Mouse (Mus musculus) intestine, postnatal 0 days (tissue): ENCODE results near the gene Defb45. TPM values are rescaled to one million over a fixed set of nuclear protein-coding genes. Genes with fewer than 3 reads are reported as not detected.

Source experiments
- ATAC-seq: fragments of 200-750 bp; cut with Nextera tagmentation; 2 replicates; pipeline ENCODE4 v1.8.0; 2017; ENCODE audit warnings: mild to moderate bottlenecking, moderate TSS enrichment, moderate library complexity
- H3K27ac ChIP-seq: fragments of 300-500 bp; sonication (generic); 2 replicates; pipeline ENCODE4 v1.5.1; 2014; ENCODE audit warnings: mild to moderate bottlenecking, low read depth, low read length, moderate library complexity
- H3K27me3 ChIP-seq: fragments of 300-500 bp; sonication (generic); replicated peaks from 2 replicates; pipeline ENCODE4 v1.6.1; 2014; ENCODE audit warnings: low read length, mixed read lengths; ENCODE audit not compliant: control insufficient read depth, insufficient read depth
- H3K36me3 ChIP-seq: fragments of 300-500 bp; sonication (generic); 2 replicates; pipeline ENCODE4 v1.6.1; 2014; ENCODE audit warnings: mild to moderate bottlenecking, moderate library complexity; ENCODE audit not compliant: control insufficient read depth, insufficient read depth
- H3K4me1 ChIP-seq: fragments of 300-500 bp; sonication (generic); replicated peaks from 2 replicates; pipeline ENCODE4 v1.6.1; 2014; ENCODE audit warnings: antibody characterized with exemption, low read length, mixed read lengths; ENCODE audit not compliant: control insufficient read depth, insufficient read depth
- H3K4me2 ChIP-seq: fragments of 300-500 bp; sonication (generic); replicated peaks from 2 replicates; pipeline ENCODE4 v1.6.1; 2014; ENCODE audit warnings: low read depth, mild to moderate bottlenecking, moderate library complexity
- H3K4me3 ChIP-seq: fragments of 300-500 bp; sonication (generic); 2 replicates; pipeline ENCODE4 v1.5.1; 2014; ENCODE audit warnings: low read depth, low read length
- H3K9ac ChIP-seq: fragments of 300-500 bp; sonication (generic); 2 replicates; pipeline ENCODE4 v1.6.1; 2014; ENCODE audit warnings: mild to moderate bottlenecking, low read depth, low read length
- H3K9me3 ChIP-seq: fragments of 300-500 bp; sonication (generic); 2 replicates; pipeline ENCODE4 v1.6.1; 2016; ENCODE audit warnings: mixed run types; ENCODE audit not compliant: control insufficient read depth
- CTCF ChIP-seq: sonication (generic); IDR thresholded peaks from 2 replicates; pipeline ENCODE4 v1.5.1; 2016; ENCODE audit warnings: low read depth, mild to moderate bottlenecking, control low read depth, antibody characterized with exemption, moderate library complexity
- WGBS: fragments of 180-500 bp; shearing (Covaris S2); extraction: QIAGEN DNeasy Blood & Tissue Kit; methylation state at CpG from one replicate; pipeline ENCODE4 v1.1.7; 2014; 5-methylcytosine and 5-hydroxymethylcytosine counted together
- polyA plus RNA-seq: library from polyadenylated mRNA; unstranded; fragments of >200 nt; fragmentation: Nextera tagmentation; extraction: Ambion mirVana; gene quantifications from 2 replicates; pipeline ENCODE4 v1.2.1, GENCODE M21; 2015

The Defb45 gene
- polyA plus RNA-seq, 1 experiment from 2014 or later, result not detected

DNA sequence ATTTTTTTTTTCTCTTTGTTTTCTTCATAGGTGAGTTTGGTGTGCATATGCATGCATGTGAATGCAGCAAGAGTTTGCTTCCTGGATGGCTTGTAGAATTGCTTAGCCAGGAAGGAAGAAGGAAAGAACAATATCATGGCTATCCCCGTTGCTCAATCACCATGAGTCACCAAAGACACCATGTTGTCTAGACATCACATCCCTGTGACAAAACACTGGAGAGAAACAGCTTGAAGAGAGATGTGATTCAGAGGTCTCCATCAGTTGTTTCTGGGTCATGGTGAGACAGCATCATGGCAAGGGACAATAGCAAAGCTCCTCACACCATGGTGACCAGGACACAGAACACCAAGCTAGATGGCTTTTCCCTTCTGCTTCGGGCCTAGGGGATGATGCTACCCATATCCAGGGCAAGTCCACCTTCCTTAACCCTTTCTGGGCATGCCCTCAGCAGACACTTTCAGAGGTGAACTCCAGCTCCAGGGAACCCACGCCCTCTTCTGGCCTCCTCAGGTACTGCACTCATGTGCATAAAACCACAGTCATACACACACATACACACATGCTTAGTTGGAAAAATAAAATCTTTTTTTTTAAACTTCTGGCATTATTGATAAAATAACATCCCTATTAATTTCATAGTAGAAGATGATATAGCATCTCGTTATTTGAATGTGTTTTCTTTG is 2.2 kb upstream of the Defb45 start:
- Histone ChIP-seq H3K4me1 (no peaks in the 10 kb centered on the region), H3K9ac (no peak overlapping the region), H3K36me3 (no peaks in the 10 kb centered on the region), H3K4me3 (no peak overlapping the region), H3K27ac (no peak overlapping the region), H3K4me2 (no peak overlapping the region), H3K27me3 (no peaks in the 10 kb centered on the region), H3K9me3 (no peaks in the 10 kb centered on the region)
- ATAC-seq, result no peak
- WGBS, result 71% methylated on average over 4 of the region's 4 CpGs
- peak; percentile 51 for TF ChIP-seq CTCF

DNA sequence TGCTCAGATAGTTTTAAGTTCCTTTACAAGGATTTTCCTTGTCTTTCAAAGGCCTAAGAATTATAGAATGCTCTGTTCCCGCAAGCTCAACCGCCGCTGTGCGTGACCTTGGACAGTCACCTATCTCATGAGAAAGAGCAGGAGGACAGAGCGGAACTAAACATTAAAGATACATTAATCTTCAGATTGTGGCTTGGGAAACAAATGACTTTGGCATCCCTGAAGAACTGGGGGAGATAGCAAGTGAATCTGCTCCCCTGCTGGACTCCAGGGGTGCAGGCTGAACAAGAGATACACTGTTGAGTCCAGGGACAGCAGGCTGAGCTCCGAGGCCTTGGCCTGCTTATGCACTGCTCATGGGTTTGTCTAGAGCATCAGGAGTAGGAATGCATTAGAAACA is 877 bp upstream of the Defb45 start:
- H3K9ac ChIP-seq, result no peak overlapping the region
- no peaks in the 10 kb centered on the region for H3K4me1 ChIP-seq
- H3K4me2 ChIP-seq, result no peak overlapping the region
- H3K36me3 ChIP-seq, result no peaks in the 10 kb centered on the region
- H3K9me3 ChIP-seq, result no peaks in the 10 kb centered on the region
- no peak overlapping the region for H3K27ac ChIP-seq
- H3K4me3 ChIP-seq, result no peak overlapping the region
- no peaks in the 10 kb centered on the region for H3K27me3 ChIP-seq
- TF ChIP-seq CTCF, result no peak
- 76% methylated on average over 6 of the region's 6 CpGs for WGBS
- no peak for ATAC-seq

DNA sequence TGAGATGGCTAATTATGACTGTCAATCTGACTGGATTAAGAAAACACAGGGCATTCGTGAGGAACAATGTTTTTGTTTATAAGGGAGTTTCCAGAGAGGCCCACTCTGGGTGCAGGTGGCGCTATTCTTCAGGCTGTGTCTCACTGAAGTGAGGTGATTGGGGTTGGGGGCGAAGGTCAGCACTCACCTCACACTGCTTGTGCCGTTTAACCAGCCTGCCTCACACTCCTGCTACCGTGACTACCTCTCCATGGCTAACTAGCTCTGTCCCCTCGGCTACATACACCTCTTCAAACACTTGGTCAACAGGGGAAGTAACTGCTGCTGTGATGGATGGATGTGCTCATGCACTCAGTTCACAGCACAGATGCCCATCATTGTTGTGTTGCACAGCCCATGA is 10.2 kb downstream of the Defb45 start:
- H3K4me1 ChIP-seq, result no peaks in the 10 kb centered on the region
- no peaks in the 10 kb centered on the region for H3K27me3 ChIP-seq
- no peaks in the 10 kb centered on the region for H3K36me3 ChIP-seq
- no peaks in the 10 kb centered on the region for H3K9me3 ChIP-seq
- peak; percentile 70 for ATAC-seq
- 29% methylated on average over 6 of the region's 6 CpGs for WGBS
- no peak overlapping the region for H3K27ac ChIP-seq
- H3K9ac ChIP-seq, result no peak overlapping the region
- no peak overlapping the region for H3K4me3 ChIP-seq
- peak; percentile 52 for TF ChIP-seq CTCF
- no peak overlapping the region for H3K4me2 ChIP-seq

DNA sequence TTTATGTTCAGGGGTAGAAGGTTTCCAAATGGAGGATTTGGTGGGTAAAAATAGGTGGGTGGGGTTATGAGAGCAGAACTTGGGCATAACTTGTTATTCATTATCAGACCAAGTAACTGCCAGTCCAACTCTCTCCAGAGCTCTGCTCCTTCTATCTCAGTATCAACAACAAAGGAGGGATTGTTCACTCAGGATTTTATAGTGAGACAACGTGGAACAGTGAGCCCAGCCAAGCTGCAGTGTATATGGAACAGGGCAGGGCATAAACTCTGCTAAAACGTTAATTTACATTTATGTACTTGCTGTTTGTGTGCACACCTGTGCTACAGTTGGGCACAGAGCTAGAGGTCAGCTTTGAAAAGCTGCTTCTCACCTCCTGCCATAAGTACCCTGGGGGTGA is 10.7 kb downstream of the Defb45 start:
- H3K27ac ChIP-seq, result no peak overlapping the region

DNA sequence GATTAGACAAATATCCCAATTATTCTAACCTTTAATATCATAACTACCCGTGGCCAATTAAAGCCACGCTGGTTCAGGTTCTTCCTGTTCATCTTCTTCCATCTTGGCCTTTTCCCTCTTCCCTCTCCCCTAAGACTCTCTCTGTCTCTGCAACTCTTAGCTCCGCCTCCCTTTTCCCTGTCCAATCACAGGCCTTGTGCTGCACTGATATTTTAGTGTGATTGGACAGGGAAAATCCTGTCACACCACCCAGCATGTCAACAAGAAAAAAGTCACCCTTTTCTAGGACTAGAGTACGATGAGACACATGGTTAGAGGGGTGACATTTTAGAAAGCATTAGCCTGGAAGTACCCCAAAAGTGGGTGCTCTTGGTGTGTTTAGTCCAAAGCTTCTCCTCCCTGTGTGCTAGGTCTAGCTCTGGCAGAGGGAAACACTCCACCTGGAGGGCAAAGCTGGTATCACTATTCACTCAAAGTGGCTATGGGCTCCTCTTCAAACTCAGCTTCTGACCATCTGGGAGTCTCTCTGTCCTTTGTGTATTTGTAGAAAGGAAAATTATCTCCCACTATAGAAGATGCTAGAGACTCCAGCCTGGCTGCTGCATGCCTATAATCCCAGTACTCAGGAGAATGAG is 12.2 kb downstream of the Defb45 start:
- peak; percentile 69 for TF ChIP-seq CTCF
- Histone ChIP-seq H3K4me2 (no peak overlapping the region), H3K9me3 (no peaks in the 10 kb centered on the region), H3K27ac (no peak overlapping the region), H3K4me1 (no peaks in the 10 kb centered on the region), H3K36me3 (no peaks in the 10 kb centered on the region), H3K27me3 (no peaks in the 10 kb centered on the region), H3K4me3 (no peak overlapping the region), H3K9ac (no peak overlapping the region)
- WGBS, result 81% methylated on average over 4 of the region's 4 CpGs
- no peak for ATAC-seq

More for the DNA sequence above, 10.7 kb downstream of the Defb45 start:
- Histone ChIP-seq H3K4me2 (no peak overlapping the region), H3K36me3 (no peaks in the 10 kb centered on the region), H3K9me3 (no peaks in the 10 kb centered on the region), H3K9ac (no peak overlapping the region), H3K27me3 (no peaks in the 10 kb centered on the region), H3K4me1 (no peaks in the 10 kb centered on the region), H3K4me3 (no peak overlapping the region)
- ATAC-seq, result peak; percentile 61
- no peak for TF ChIP-seq CTCF
- WGBS, result 16% methylated on average over 2 of the region's 2 CpGs

DNA sequence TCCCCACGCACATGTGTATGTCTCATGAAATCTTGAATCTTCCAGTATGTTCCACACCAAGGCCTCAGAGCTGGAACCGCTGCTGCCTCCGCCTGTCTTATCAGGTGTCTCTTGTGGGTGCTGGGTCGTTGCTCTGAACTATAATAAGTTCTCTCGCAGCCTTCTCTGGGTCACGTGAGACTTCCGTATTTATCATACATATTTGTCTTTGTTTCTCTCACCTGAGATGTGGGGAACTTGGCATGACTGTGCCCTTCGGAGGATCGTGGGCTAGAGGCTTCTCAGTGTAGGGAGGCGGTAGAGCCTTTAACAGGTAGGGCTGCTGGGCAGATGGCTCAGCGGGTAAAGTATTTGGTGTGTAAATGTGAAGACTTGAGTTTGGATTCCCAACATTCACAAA is 18.6 kb downstream of the Defb45 start:
- H3K9ac ChIP-seq, result no peak overlapping the region
- H3K27me3 ChIP-seq, result no peaks in the 10 kb centered on the region
- H3K36me3 ChIP-seq, result no peaks in the 10 kb centered on the region
- no peaks in the 10 kb centered on the region for H3K4me1 ChIP-seq
- no peaks in the 10 kb centered on the region for H3K9me3 ChIP-seq
- no peak overlapping the region for H3K27ac ChIP-seq
- no peak for TF ChIP-seq CTCF
- no peak for ATAC-seq
- WGBS, result 67% methylated on average over 11 of the region's 11 CpGs
- H3K4me3 ChIP-seq, result no peak overlapping the region
- H3K4me2 ChIP-seq, result no peak overlapping the region
